Mouse (Mus musculus): ENCODE results near the gene Zfp827.

Gene Zfp827

GRCm38 (mm10) chr8:79227194-79227593 is 199.0 kb downstream of the Zfp827 start:
- no peak for DNase-seq

- DNase-seq, result no peak
Measured at GRCm38 (mm10) chr8:79227916-79228315, 199.7 kb downstream of the Zfp827 start.

- no peak for DNase-seq
Measured at GRCm38 (mm10) chr8:79229266-79229888, 201.1 kb downstream of the Zfp827 start.

GRCm38 (mm10) chr8:79239320-79239719 is 211.1 kb downstream of the Zfp827 start:
- DNase-seq, result no peak

GRCm38 (mm10) chr8:79239996-79240395 is 211.8 kb downstream of the Zfp827 start:
- no peak for DNase-seq
